Mouse (Mus musculus): ENCODE data around the gene Pdzd3. TPM values are rescaled to one million over a fixed set of nuclear protein-coding genes. Genes with fewer than 3 reads are reported as not detected.

The Pdzd3 gene
- total and polyA plus RNA-seq, 3 experiments = 1.7 to 4.2 (median 3.4) TPM

GRCm38 (mm10) chr9:44212406-44212805 lies 38.9 kb downstream of the Pdzd3 start:
- no peak for DNase-seq
- no peaks in the 10 kb centered on the region for H3K27me3 ChIP-seq (ENCODE audit: control insufficient read depth, insufficient read depth, low read length)
- 82% methylated on average over 4 of the region's 4 CpGs for WGBS
- no peak overlapping the region for H3K4me3 ChIP-seq
- peaks cover 2% of the 10 kb centered on the region; the same call in 1 of the 2 replicates for H3K4me1 ChIP-seq (ENCODE audit: control insufficient read depth, insufficient read depth, low read length)
- no peaks in the 10 kb centered on the region; the same call in 1 of the 2 replicates for H3K36me3 ChIP-seq (ENCODE audit: control insufficient read depth, insufficient read depth, low read length)
- H3K79me2 ChIP-seq (replicated peaks; ENCODE audit: control insufficient read depth, insufficient read depth, low read length) = peaks cover 5% of the 10 kb centered on the region
- H3K9ac ChIP-seq (ENCODE audit: low read depth, low read length) = no peak overlapping the region
- TF ChIP-seq EP300 (IDR thresholded peaks at IDR 0.05; ENCODE audit: insufficient read depth, low read depth, low read length) (no peak), CTCF (IDR thresholded peaks at IDR 0.05) (no peak), POLR2A (IDR thresholded peaks at IDR 0.05; ENCODE audit: insufficient read depth, low read depth, low read length) (no peak)
- H3K27ac ChIP-seq = no peak overlapping the region
- intact Hi-C loops (cut with DNase I) = no loop called here

- intact Hi-C loops (cut with DNase I) = no loop called here
- Histone ChIP-seq H3K27ac (no peak overlapping the region), H3K36me3 (ENCODE audit: control insufficient read depth, insufficient read depth, low read length) (no peaks in the 10 kb centered on the region; the same call in 1 of the 2 replicates), H3K27me3 (ENCODE audit: control insufficient read depth, insufficient read depth, low read length) (no peaks in the 10 kb centered on the region), H3K4me1 (ENCODE audit: control insufficient read depth, insufficient read depth, low read length) (peaks cover 2% of the 10 kb centered on the region; the same call in 1 of the 2 replicates), H3K9ac (ENCODE audit: low read depth, low read length) (no peak overlapping the region), H3K79me2 (replicated peaks; ENCODE audit: control insufficient read depth, insufficient read depth, low read length) (peaks cover 9% of the 10 kb centered on the region), H3K4me3 (no peak overlapping the region)
- TF ChIP-seq EP300 (IDR thresholded peaks at IDR 0.05; ENCODE audit: insufficient read depth, low read depth, low read length) (no peak), CTCF (IDR thresholded peaks at IDR 0.05) (no peak), POLR2A (IDR thresholded peaks at IDR 0.05; ENCODE audit: insufficient read depth, low read depth, low read length) (no peak)
- DNase-seq = no peak
- 94% methylated on average over 4 of the region's 4 CpGs for WGBS
These were observed 41.9 kb downstream of the Pdzd3 start for GRCm38 (mm10) chr9:44209416-44209815.

GRCm38 (mm10) chr9:44207840-44208239 lies 43.4 kb downstream of the Pdzd3 start:
- H3K27me3 ChIP-seq (ENCODE audit: control insufficient read depth, insufficient read depth, low read length) = no peaks in the 10 kb centered on the region
- no peak overlapping the region for H3K9ac ChIP-seq (ENCODE audit: low read depth, low read length)
- no peak for DNase-seq
- TF ChIP-seq POLR2A (IDR thresholded peaks at IDR 0.05; ENCODE audit: insufficient read depth, low read depth, low read length) (no peak), EP300 (IDR thresholded peaks at IDR 0.05; ENCODE audit: insufficient read depth, low read depth, low read length) (no peak)
- no peak overlapping the region for H3K27ac ChIP-seq
- 95% methylated on average over 2 of the region's 2 CpGs for WGBS
- no peak overlapping the region for H3K4me3 ChIP-seq
- intact Hi-C loops (cut with DNase I) = no loop called here
- no peaks in the 10 kb centered on the region; the same call in 1 of the 2 replicates for H3K36me3 ChIP-seq (ENCODE audit: control insufficient read depth, insufficient read depth, low read length)
- H3K79me2 ChIP-seq (replicated peaks; ENCODE audit: control insufficient read depth, insufficient read depth, low read length) = peaks cover 7% of the 10 kb centered on the region
- peaks cover 2% of the 10 kb centered on the region; the same call in 1 of the 2 replicates for H3K4me1 ChIP-seq (ENCODE audit: control insufficient read depth, insufficient read depth, low read length)

- intact Hi-C loops (cut with DNase I) = no loop called here
- no peaks in the 10 kb centered on the region for H3K27me3 ChIP-seq (ENCODE audit: control insufficient read depth, insufficient read depth, low read length)
- H3K9ac ChIP-seq (ENCODE audit: low read depth, low read length) = no peak overlapping the region
- no peaks in the 10 kb centered on the region; the same call in 1 of the 2 replicates for H3K4me1 ChIP-seq (ENCODE audit: control insufficient read depth, insufficient read depth, low read length)
- no peak for DNase-seq
- WGBS = 76% methylated on average over 3 of the region's 3 CpGs
- no peak overlapping the region for H3K4me3 ChIP-seq
- peaks cover 2% of the 10 kb centered on the region; the same call in 1 of the 2 replicates for H3K36me3 ChIP-seq (ENCODE audit: control insufficient read depth, insufficient read depth, low read length)
- no peak for TF ChIP-seq POLR2A (IDR thresholded peaks at IDR 0.05; ENCODE audit: insufficient read depth, low read depth, low read length)
- no peak for TF ChIP-seq EP300 (IDR thresholded peaks at IDR 0.05; ENCODE audit: insufficient read depth, low read depth, low read length)
- TF ChIP-seq CTCF (IDR thresholded peaks at IDR 0.05) = no peak
- H3K27ac ChIP-seq = no peak overlapping the region
- peaks cover under 1% of the 10 kb centered on the region; the same call in 1 of the 2 replicates for H3K79me2 ChIP-seq (replicated peaks; ENCODE audit: control insufficient read depth, insufficient read depth, low read length)
These were observed 50.8 kb downstream of the Pdzd3 start for GRCm38 (mm10) chr9:44200458-44200857.

GRCm38 (mm10) chr9:44199580-44199979 lies 51.7 kb downstream of the Pdzd3 start:
- intact Hi-C loops (cut with DNase I) = no loop called here
- no peak overlapping the region for H3K27ac ChIP-seq
- H3K4me1 ChIP-seq (ENCODE audit: control insufficient read depth, insufficient read depth, low read length) = no peaks in the 10 kb centered on the region; the same call in 1 of the 2 replicates
- DNase-seq = no peak
- H3K79me2 ChIP-seq (replicated peaks; ENCODE audit: control insufficient read depth, insufficient read depth, low read length) = peaks cover 2% of the 10 kb centered on the region; the same call in 1 of the 2 replicates
- peaks cover 2% of the 10 kb centered on the region for H3K36me3 ChIP-seq (ENCODE audit: control insufficient read depth, insufficient read depth, low read length)
- no peak overlapping the region for H3K4me3 ChIP-seq
- no peak overlapping the region for H3K9ac ChIP-seq (ENCODE audit: low read depth, low read length)
- no peaks in the 10 kb centered on the region for H3K27me3 ChIP-seq (ENCODE audit: control insufficient read depth, insufficient read depth, low read length)
- TF ChIP-seq POLR2A (IDR thresholded peaks at IDR 0.05; ENCODE audit: insufficient read depth, low read depth, low read length) = no peak
- no peak for TF ChIP-seq EP300 (IDR thresholded peaks at IDR 0.05; ENCODE audit: insufficient read depth, low read depth, low read length)
- no peak for TF ChIP-seq CTCF (IDR thresholded peaks at IDR 0.05)

GRCm38 (mm10) chr9:44199166-44199565 lies 52.1 kb downstream of the Pdzd3 start:
- H3K79me2 ChIP-seq (replicated peaks; ENCODE audit: control insufficient read depth, insufficient read depth, low read length) = peaks cover 2% of the 10 kb centered on the region; the same call in 1 of the 2 replicates
- H3K27me3 ChIP-seq (ENCODE audit: control insufficient read depth, insufficient read depth, low read length) = no peaks in the 10 kb centered on the region
- DNase-seq = no peak
- no peak for TF ChIP-seq EP300 (IDR thresholded peaks at IDR 0.05; ENCODE audit: insufficient read depth, low read depth, low read length)
- TF ChIP-seq POLR2A (IDR thresholded peaks at IDR 0.05; ENCODE audit: insufficient read depth, low read depth, low read length) = no peak
- no peak for TF ChIP-seq CTCF (IDR thresholded peaks at IDR 0.05)
- H3K4me3 ChIP-seq = no peak overlapping the region
- H3K4me1 ChIP-seq (ENCODE audit: control insufficient read depth, insufficient read depth, low read length) = no peaks in the 10 kb centered on the region; the same call in none of the 2 replicates
- no peak overlapping the region for H3K27ac ChIP-seq
- H3K9ac ChIP-seq (ENCODE audit: low read depth, low read length) = no peak overlapping the region
- intact Hi-C loops (cut with DNase I) = no loop called here
- H3K36me3 ChIP-seq (ENCODE audit: control insufficient read depth, insufficient read depth, low read length) = peaks cover 3% of the 10 kb centered on the region
- WGBS = 81% methylated on average over 3 of the region's 3 CpGs

Other genes starting within 250 kb of the Pdzd3 start
- gene Thy1, start 208.1 kb downstream of the Pdzd3 start, total RNA-seq (2021) = 10 to 100 TPM in 1 of 2 experiments, 1 to 10 TPM in 1; 6.6 to 15.5 TPM
- gene Thy1, start 208.1 kb downstream of the Pdzd3 start, polyA plus RNA-seq (2012; rRNA removed) = 32.3 and 42.7 TPM in 2 replicates
- gene Usp2, start 184.4 kb downstream of the Pdzd3 start, total RNA-seq (2021) = 100 to 1,000 TPM in 1 of 2 experiments, 10 to 100 TPM in 1; 75.8 to 206 TPM
- 62.8 and 73.8 TPM in 2 replicates for gene Usp2, start 184.4 kb downstream of the Pdzd3 start, polyA plus RNA-seq (2012; rRNA removed)
- under 1 TPM in 1 of 2 experiments, not detected in 1; 0.05 TPM for gene Mfrp, start 149.7 kb downstream of the Pdzd3 start, total RNA-seq (2021)
- 0.04 and 0.12 TPM in 2 replicates for gene Mfrp, start 149.7 kb downstream of the Pdzd3 start, polyA plus RNA-seq (2012; rRNA removed)
- gene C1qtnf5, start 144.2 kb downstream of the Pdzd3 start, total RNA-seq (2021) = 1 to 10 TPM; 4.8 to 7.6 TPM
- gene C1qtnf5, start 144.2 kb downstream of the Pdzd3 start, polyA plus RNA-seq (2012; rRNA removed) = 9.4 and 13.8 TPM in 2 replicates
- under 1 TPM; 0.21 to 0.23 TPM for gene Gm49380, start 138.0 kb downstream of the Pdzd3 start, total RNA-seq (2021)
- gene Gm49380, start 138.0 kb downstream of the Pdzd3 start, polyA plus RNA-seq (2012; rRNA removed) = not detected in 2 replicates
- gene Rnf26, start 138.0 kb downstream of the Pdzd3 start, total RNA-seq (2021) = 1 to 10 TPM; 6.5 to 6.7 TPM
- gene Rnf26, start 138.0 kb downstream of the Pdzd3 start, polyA plus RNA-seq (2012; rRNA removed) = 7.3 and 10.4 TPM in 2 replicates
- 10 to 100 TPM; 31.6 to 32.5 TPM for gene Mcam, start 117.0 kb downstream of the Pdzd3 start, total RNA-seq (2021)
- gene Mcam, start 117.0 kb downstream of the Pdzd3 start, polyA plus RNA-seq (2012; rRNA removed) = 49.8 and 70.9 TPM in 2 replicates
- gene Cbl, start 17.4 kb downstream of the Pdzd3 start, total RNA-seq (2021) = 10 to 100 TPM; 17.8 to 18.7 TPM
- gene Cbl, start 17.4 kb downstream of the Pdzd3 start, polyA plus RNA-seq (2012; rRNA removed) = 5.0 and 11.8 TPM in 2 replicates
- gene Ccdc153, start 10.8 kb downstream of the Pdzd3 start, total RNA-seq (2021) = not detected
- 1.6 TPM in 1 of 2 replicates, not detected in the other for gene Ccdc153, start 10.8 kb downstream of the Pdzd3 start, polyA plus RNA-seq (2012; rRNA removed)
- gene Nlrx1, start 17.1 kb upstream of the Pdzd3 start, total RNA-seq (2021) = 10 to 100 TPM; 20.3 to 21.7 TPM
- gene Nlrx1, start 17.1 kb upstream of the Pdzd3 start, polyA plus RNA-seq (2012; rRNA removed) = 16.1 and 19.0 TPM in 2 replicates
- under 1 TPM; 0.42 to 0.75 TPM for gene Abcg4, start 37.1 kb upstream of the Pdzd3 start, total RNA-seq (2021)
- gene Abcg4, start 37.1 kb upstream of the Pdzd3 start, polyA plus RNA-seq (2012; rRNA removed) = 1.9 and 2.1 TPM in 2 replicates
- gene Hinfp, start 54.2 kb upstream of the Pdzd3 start, total RNA-seq (2021) = 10 to 100 TPM in 1 of 2 experiments, 1 to 10 TPM in 1; 6.9 to 10.2 TPM
- gene Hinfp, start 54.2 kb upstream of the Pdzd3 start, polyA plus RNA-seq (2012; rRNA removed) = 12.6 and 16.0 TPM in 2 replicates
- gene C2cd2l, start 68.8 kb upstream of the Pdzd3 start, total RNA-seq (2021) = 10 to 100 TPM; 14.4 to 15.7 TPM
- gene C2cd2l, start 68.8 kb upstream of the Pdzd3 start, polyA plus RNA-seq (2012; rRNA removed) = 20.4 and 29.9 TPM in 2 replicates
- gene Dpagt1, start 74.5 kb upstream of the Pdzd3 start, total RNA-seq (2021) = 10 to 100 TPM; 18.9 to 20.6 TPM
- 34.3 and 51.3 TPM in 2 replicates for gene Dpagt1, start 74.5 kb upstream of the Pdzd3 start, polyA plus RNA-seq (2012; rRNA removed)
- 10 to 100 TPM; 12.8 TPM for gene H2afx, start 83.2 kb upstream of the Pdzd3 start, total RNA-seq (2021)
- gene H2afx, start 83.2 kb upstream of the Pdzd3 start, polyA plus RNA-seq (2012; rRNA removed) = 12.7 and 14.2 TPM in 2 replicates
- gene Hmbs, start 92.8 kb upstream of the Pdzd3 start, total RNA-seq (2021) = 10 to 100 TPM; 39.8 to 49.3 TPM
- gene Hmbs, start 92.8 kb upstream of the Pdzd3 start, polyA plus RNA-seq (2012; rRNA removed) = 37.8 and 51.3 TPM in 2 replicates
- 10 to 100 TPM; 13.9 to 15.3 TPM for gene Vps11, start 110.2 kb upstream of the Pdzd3 start, total RNA-seq (2021)
- gene Vps11, start 110.2 kb upstream of the Pdzd3 start, polyA plus RNA-seq (2012; rRNA removed) = 15.5 and 17.9 TPM in 2 replicates
- gene Hyou1, start 128.0 kb upstream of the Pdzd3 start, total RNA-seq (2021) = 10 to 100 TPM; 73.9 to 79.6 TPM
- 23.1 and 41.1 TPM in 2 replicates for gene Hyou1, start 128.0 kb upstream of the Pdzd3 start, polyA plus RNA-seq (2012; rRNA removed)
- gene Slc37a4, start 145.4 kb upstream of the Pdzd3 start, total RNA-seq (2021) = 10 to 100 TPM; 20.9 to 24.8 TPM
- gene Slc37a4, start 145.4 kb upstream of the Pdzd3 start, polyA plus RNA-seq (2012; rRNA removed) = 38.9 and 62.9 TPM in 2 replicates
- 100 to 1,000 TPM; 735 to 889 TPM for gene Rps25, start 155.7 kb upstream of the Pdzd3 start, total RNA-seq (2021)
- gene Rps25, start 155.7 kb upstream of the Pdzd3 start, polyA plus RNA-seq (2012; rRNA removed) = 162 and 268 TPM in 2 replicates
- gene Trappc4, start 156.1 kb upstream of the Pdzd3 start, total RNA-seq (2021) = 10 to 100 TPM; 34.9 to 36.2 TPM
- 28.2 and 39.9 TPM in 2 replicates for gene Trappc4, start 156.1 kb upstream of the Pdzd3 start, polyA plus RNA-seq (2012; rRNA removed)
- gene Ccdc84, start 167.1 kb upstream of the Pdzd3 start, total RNA-seq (2021) = 1 to 10 TPM; 5.5 to 5.7 TPM
- gene Ccdc84, start 167.1 kb upstream of the Pdzd3 start, polyA plus RNA-seq (2012; rRNA removed) = 10.5 and 18.1 TPM in 2 replicates
- gene Foxr1, start 189.7 kb upstream of the Pdzd3 start, total RNA-seq (2021) = not detected
- not detected in 2 replicates for gene Foxr1, start 189.7 kb upstream of the Pdzd3 start, polyA plus RNA-seq (2012; rRNA removed)
- gene Upk2, start 203.5 kb upstream of the Pdzd3 start, total RNA-seq (2021) = not detected
- 0.47 and 0.53 TPM in 2 replicates for gene Upk2, start 203.5 kb upstream of the Pdzd3 start, polyA plus RNA-seq (2012; rRNA removed)
- gene Bcl9l, start 231.4 kb upstream of the Pdzd3 start, total RNA-seq (2021) = 10 to 100 TPM; 44.5 to 58.7 TPM
- 15.3 and 21.5 TPM in 2 replicates for gene Bcl9l, start 231.4 kb upstream of the Pdzd3 start, polyA plus RNA-seq (2012; rRNA removed)